Mouse (Mus musculus) stomach, embryonic 15.5 days (tissue): ENCODE data around the gene Tada3. TPM values are rescaled to one million over a fixed set of nuclear protein-coding genes. Genes with fewer than 3 reads are reported as not detected.

Experiments
- ATAC-seq: fragments of 200-750 bp; cut with Nextera tagmentation; 2 replicates; pipeline ENCODE4 v1.8.0; 2017; ENCODE audit warnings: low read depth, moderate number of reproducible peaks, moderate TSS enrichment; ENCODE audit not compliant: insufficient read depth, low FRiP score
- H3K27ac ChIP-seq: fragments of 300-500 bp; sonication (generic); 2 replicates; pipeline ENCODE4 v1.5.1; 2015; ENCODE audit warnings: mild to moderate bottlenecking, inconsistent platforms
- H3K27me3 ChIP-seq: fragments of 300-500 bp; sonication (generic); replicated peaks from 2 replicates; pipeline ENCODE4 v1.6.1; 2015; ENCODE audit warnings: inconsistent platforms
- H3K36me3 ChIP-seq: fragments of 300-500 bp; sonication (generic); 2 replicates; pipeline ENCODE4 v1.6.1; 2015; ENCODE audit warnings: inconsistent platforms
- H3K4me1 ChIP-seq: fragments of 300-500 bp; sonication (generic); 2 replicates; pipeline ENCODE4 v1.6.1; 2015; ENCODE audit warnings: inconsistent platforms
- H3K4me2 ChIP-seq: fragments of 300-500 bp; sonication (generic); 2 replicates; pipeline ENCODE4 v1.6.1; 2015; ENCODE audit warnings: mild to moderate bottlenecking, inconsistent platforms
- H3K4me3 ChIP-seq: fragments of 300-500 bp; sonication (generic); replicated peaks from 2 replicates; pipeline ENCODE4 v1.5.1; 2015; ENCODE audit warnings: inconsistent platforms
- H3K9ac ChIP-seq: fragments of 300-500 bp; sonication (generic); 2 replicates; pipeline ENCODE4 v1.6.1; 2015; ENCODE audit warnings: inconsistent platforms
- H3K9me3 ChIP-seq: fragments of 300-500 bp; sonication (generic); 2 replicates; pipeline ENCODE4 v1.6.1; 2016; ENCODE audit warnings: inconsistent platforms
- WGBS: fragments of 180-500 bp; shearing (Covaris S2); methylation state at CpG from one replicate; pipeline ENCODE4 v1.1.7; 2015; 5-methylcytosine and 5-hydroxymethylcytosine counted together
- polyA plus RNA-seq: library from polyadenylated mRNA; unstranded; fragments of >200 nt; fragmentation: Nextera tagmentation; extraction: Ambion mirVana; gene quantifications from 2 replicates; pipeline ENCODE4 v1.2.1, GENCODE M21; 2015

The Tada3 gene
- polyA plus RNA-seq, 1 experiment from 2014 or later = 44.2 TPM

- H3K9ac ChIP-seq = no peak overlapping the region
- 72% methylated on average over 12 of the region's 12 CpGs for WGBS
- no peak overlapping the region for H3K27ac ChIP-seq
These were observed 27.2 kb upstream of the Tada3 start for GRCm38 (mm10) chr6:113404649-113405448.

GRCm38 (mm10) chr6:113402094-113402493 is 24.4 kb upstream of the Tada3 start:
- no peaks in the 10 kb centered on the region for H3K27me3 ChIP-seq
- H3K4me3 ChIP-seq = no peak overlapping the region
- no peak overlapping the region for H3K4me2 ChIP-seq
- H3K4me1 ChIP-seq = no peaks in the 10 kb centered on the region
- no peak for ATAC-seq
- WGBS = 89% methylated on average over 13 of the region's 13 CpGs
- no peak overlapping the region for H3K27ac ChIP-seq
- H3K36me3 ChIP-seq = no peaks in the 10 kb centered on the region
- no peaks in the 10 kb centered on the region for H3K9me3 ChIP-seq
- no peak overlapping the region for H3K9ac ChIP-seq

More at GRCm38 (mm10) chr6:113404649-113405448, 27.2 kb upstream of the Tada3 start:
- ATAC-seq = no peak
- Histone ChIP-seq H3K9me3 (no peaks in the 10 kb centered on the region), H3K4me1 (no peaks in the 10 kb centered on the region), H3K4me2 (no peak overlapping the region), H3K27me3 (no peaks in the 10 kb centered on the region), H3K4me3 (no peak overlapping the region), H3K36me3 (0 out of 2 replicates have a peak, but pooled peaks cover 2% of the 10 kb centered on the region)

- ATAC-seq = no peak
- WGBS = 81% methylated on average over 10 of the region's 10 CpGs
- Histone ChIP-seq H3K4me1 (peaks cover 11% of the 10 kb centered on the region), H3K4me3 (no peak overlapping the region), H3K36me3 (0 out of 2 replicates have a peak, but pooled peaks cover 2% of the 10 kb centered on the region), H3K9me3 (no peaks in the 10 kb centered on the region), H3K9ac (no peak overlapping the region), H3K27ac (no peak overlapping the region), H3K4me2 (no peak overlapping the region), H3K27me3 (no peaks in the 10 kb centered on the region)
These were observed 18.8 kb upstream of the Tada3 start for GRCm38 (mm10) chr6:113396270-113397030.

GRCm38 (mm10) chr6:113395501-113395900 is 17.8 kb upstream of the Tada3 start:
- Histone ChIP-seq H3K4me1 (peaks cover 11% of the 10 kb centered on the region), H3K4me3 (no peak overlapping the region), H3K36me3 (peaks cover 7% of the 10 kb centered on the region; the same call in 1 of the 2 replicates), H3K4me2 (no peak overlapping the region), H3K9ac (no peak overlapping the region), H3K27me3 (no peaks in the 10 kb centered on the region), H3K27ac (no peak overlapping the region), H3K9me3 (no peaks in the 10 kb centered on the region)
- no peak for ATAC-seq
- WGBS = 92% methylated on average over 6 of the region's 6 CpGs

- no peak for ATAC-seq
- Histone ChIP-seq H3K27me3 (no peaks in the 10 kb centered on the region), H3K9me3 (no peaks in the 10 kb centered on the region), H3K9ac (no peak overlapping the region), H3K36me3 (peaks cover 14% of the 10 kb centered on the region), H3K4me3 (no peak overlapping the region), H3K4me1 (peaks cover 11% of the 10 kb centered on the region), H3K4me2 (no peak overlapping the region), H3K27ac (no peak overlapping the region)
- WGBS = 88% methylated on average over 11 of the region's 11 CpGs
These were observed 17.1 kb upstream of the Tada3 start for GRCm38 (mm10) chr6:113394811-113395210.

- H3K36me3 ChIP-seq = peaks cover 22% of the 10 kb centered on the region
- no peaks in the 10 kb centered on the region for H3K9me3 ChIP-seq
- no peak overlapping the region for H3K9ac ChIP-seq
- no peak for ATAC-seq
- no peak overlapping the region for H3K4me3 ChIP-seq
- H3K27ac ChIP-seq = no peak overlapping the region
- no peak overlapping the region for H3K4me2 ChIP-seq
- H3K4me1 ChIP-seq = peaks cover 11% of the 10 kb centered on the region
- no peaks in the 10 kb centered on the region for H3K27me3 ChIP-seq
- WGBS = 84% methylated on average over 6 of the region's 6 CpGs
These were observed 16.3 kb upstream of the Tada3 start for GRCm38 (mm10) chr6:113393951-113394350.

GRCm38 (mm10) chr6:113392387-113393071 is 14.8 kb upstream of the Tada3 start:
- peak; percentile 65; the same call in 1 of the 2 replicates for ATAC-seq
- Histone ChIP-seq H3K27me3 (no peaks in the 10 kb centered on the region), H3K27ac (peak overlapping the region; percentile 22; the same call in 1 of the 2 replicates), H3K4me3 (peak overlapping the region; percentile 43), H3K4me1 (peaks cover 11% of the 10 kb centered on the region), H3K36me3 (peaks cover 37% of the 10 kb centered on the region), H3K9ac (peak overlapping the region; percentile 29; the same call in 1 of the 2 replicates), H3K4me2 (peak overlapping the region; percentile 91), H3K9me3 (no peaks in the 10 kb centered on the region)
- 3% methylated on average over 51 of the region's 51 CpGs for WGBS

- no peak for ATAC-seq
- H3K4me2 ChIP-seq = peak overlapping the region; percentile 91
These were observed 14.3 kb upstream of the Tada3 start for GRCm38 (mm10) chr6:113392015-113392386.

GRCm38 (mm10) chr6:113390715-113391114 is 13.0 kb upstream of the Tada3 start:
- no peaks in the 10 kb centered on the region for H3K27me3 ChIP-seq
- no peak overlapping the region for H3K27ac ChIP-seq
- H3K36me3 ChIP-seq = peaks cover 47% of the 10 kb centered on the region
- no peaks in the 10 kb centered on the region for H3K9me3 ChIP-seq
- WGBS = 80% methylated on average over 3 of the region's 3 CpGs
- H3K4me2 ChIP-seq = no peak overlapping the region
- no peak overlapping the region for H3K4me3 ChIP-seq
- peaks cover 11% of the 10 kb centered on the region for H3K4me1 ChIP-seq
- ATAC-seq = no peak
- no peak overlapping the region for H3K9ac ChIP-seq

More at GRCm38 (mm10) chr6:113392015-113392386, 14.3 kb upstream of the Tada3 start:
- Histone ChIP-seq H3K4me3 (peak overlapping the region; percentile 43), H3K9ac (peak overlapping the region; percentile 29; the same call in 1 of the 2 replicates), H3K9me3 (no peaks in the 10 kb centered on the region), H3K36me3 (peaks cover 41% of the 10 kb centered on the region), H3K27me3 (no peaks in the 10 kb centered on the region), H3K4me1 (peaks cover 11% of the 10 kb centered on the region), H3K27ac (peak overlapping the region; percentile 22; the same call in 1 of the 2 replicates)
- 31% methylated on average over 10 of the region's 10 CpGs for WGBS

GRCm38 (mm10) chr6:113388960-113389359 is 11.3 kb upstream of the Tada3 start, which contains the start of gene Ttll3:
Ttll3 (plus strand) TSS chr6:113389260.
- ATAC-seq = no peak
- H3K4me1 ChIP-seq = peaks cover 11% of the 10 kb centered on the region
- no peaks in the 10 kb centered on the region for H3K27me3 ChIP-seq
- no peak within 1 kb of the TSS for H3K9ac ChIP-seq
- H3K27ac ChIP-seq = 0 out of 2 replicates have a peak within 1 kb of the TSS, but pooled peaks have one; percentile 3
- WGBS = 67% methylated on average over 8 of the region's 8 CpGs
- H3K36me3 ChIP-seq = peaks cover 62% of the 10 kb centered on the region
- no peak within 1 kb of the TSS for H3K4me2 ChIP-seq
- no peaks in the 10 kb centered on the region for H3K9me3 ChIP-seq
- H3K4me3 ChIP-seq = no peak within 1 kb of the TSS

- H3K27ac ChIP-seq = no peak overlapping the region
- ATAC-seq = no peak
- no peak overlapping the region for H3K9ac ChIP-seq
- no peaks in the 10 kb centered on the region for H3K27me3 ChIP-seq
- no peaks in the 10 kb centered on the region for H3K4me1 ChIP-seq
- no peaks in the 10 kb centered on the region for H3K9me3 ChIP-seq
- no peak overlapping the region for H3K4me2 ChIP-seq
- no peak overlapping the region for H3K4me3 ChIP-seq
- peaks cover 80% of the 10 kb centered on the region for H3K36me3 ChIP-seq
- 49% methylated on average over 3 of the region's 3 CpGs for WGBS
These were observed 8.3 kb upstream of the Tada3 start for GRCm38 (mm10) chr6:113386025-113386424.
